Mouse (Mus musculus) intestine, embryonic 16.5 days (tissue): ENCODE results near the gene Bsn. TPM values are rescaled to one million over a fixed set of nuclear protein-coding genes. Genes with fewer than 3 reads are reported as not detected.

ENCODE experiments used
- ATAC-seq: fragments of 200-750 bp; cut with Nextera tagmentation; 2 replicates; pipeline ENCODE4 v1.8.0; 2017; ENCODE audit warnings: moderate TSS enrichment, moderate library complexity
- H3K27ac ChIP-seq: fragments of 300-500 bp; sonication (generic); 2 replicates; pipeline ENCODE4 v1.5.1; 2014; ENCODE audit warnings: mild to moderate bottlenecking, low read length
- H3K27me3 ChIP-seq: fragments of 300-500 bp; sonication (generic); replicated peaks from 2 replicates; pipeline ENCODE4 v1.6.1; 2014; ENCODE audit warnings: low read length, control low read depth, mixed read lengths; ENCODE audit not compliant: control insufficient read depth, insufficient read depth
- H3K36me3 ChIP-seq: fragments of 300-500 bp; sonication (generic); 2 replicates; pipeline ENCODE4 v1.6.1; 2014; ENCODE audit warnings: low read length, control low read depth; ENCODE audit not compliant: control insufficient read depth, insufficient read depth
- H3K4me1 ChIP-seq: fragments of 300-500 bp; sonication (generic); 2 replicates; pipeline ENCODE4 v1.6.1; 2014; ENCODE audit warnings: low read length, control low read depth, mixed read lengths; ENCODE audit not compliant: control insufficient read depth, insufficient read depth
- H3K4me2 ChIP-seq: fragments of 300-500 bp; sonication (generic); 2 replicates; pipeline ENCODE4 v1.6.1; 2014; ENCODE audit warnings: low read depth, low read length, control low read depth
- H3K4me3 ChIP-seq: fragments of 300-500 bp; sonication (generic); 2 replicates; pipeline ENCODE4 v1.5.1; 2014; ENCODE audit warnings: mild to moderate bottlenecking, low read length
- H3K9ac ChIP-seq: fragments of 300-500 bp; sonication (generic); 2 replicates; pipeline ENCODE4 v1.6.1; 2014; ENCODE audit warnings: low read depth, low read length
- H3K9me3 ChIP-seq: fragments of 300-500 bp; sonication (generic); 2 replicates; pipeline ENCODE4 v1.6.1; 2016; ENCODE audit warnings: low read length, control low read depth; ENCODE audit not compliant: control insufficient read depth
- WGBS: fragments of 180-500 bp; shearing (Covaris S2); extraction: QIAGEN DNeasy Blood & Tissue Kit; methylation state at CpG from one replicate; pipeline ENCODE4 v1.1.7; 2014; 5-methylcytosine and 5-hydroxymethylcytosine counted together
- polyA plus RNA-seq: library from polyadenylated mRNA; unstranded; fragments of >200 nt; fragmentation: Nextera tagmentation; extraction: Ambion mirVana; gene quantifications from 2 replicates; pipeline ENCODE4 v1.2.1, GENCODE M21; 2015

Gene Bsn
- polyA plus RNA-seq, 1 experiment from 2014 or later: 5.4 TPM

DNA sequence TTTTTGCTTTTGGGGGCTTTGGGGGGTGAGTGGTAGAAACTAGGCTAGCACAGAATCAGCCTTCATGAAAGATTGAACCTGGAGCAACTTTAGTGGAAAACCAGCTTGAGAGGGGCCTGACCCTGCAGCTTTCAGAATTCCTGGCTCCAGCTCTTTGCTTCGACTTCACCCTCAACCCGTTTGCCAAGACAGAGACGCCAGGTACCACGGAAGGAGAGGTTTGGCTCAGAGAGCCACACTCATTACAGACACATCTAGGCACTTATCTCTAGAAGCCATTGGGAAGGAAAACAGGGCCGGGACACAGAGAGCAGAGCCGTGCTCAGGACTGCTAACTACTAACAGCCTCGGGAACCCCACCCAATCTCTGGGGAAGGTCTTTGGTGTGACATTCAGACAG is 32.3 kb downstream of the Bsn start:
- no peak overlapping the region for H3K4me3 ChIP-seq
- ATAC-seq: no peak
- no peak overlapping the region for H3K9ac ChIP-seq
- no peaks in the 10 kb centered on the region for H3K27me3 ChIP-seq
- no peaks in the 10 kb centered on the region for H3K9me3 ChIP-seq
- H3K36me3 ChIP-seq: no peaks in the 10 kb centered on the region
- H3K27ac ChIP-seq: no peak overlapping the region
- H3K4me1 ChIP-seq: no peaks in the 10 kb centered on the region
- H3K4me2 ChIP-seq: no peak overlapping the region
- 65% methylated on average over 7 of the region's 7 CpGs for WGBS

DNA sequence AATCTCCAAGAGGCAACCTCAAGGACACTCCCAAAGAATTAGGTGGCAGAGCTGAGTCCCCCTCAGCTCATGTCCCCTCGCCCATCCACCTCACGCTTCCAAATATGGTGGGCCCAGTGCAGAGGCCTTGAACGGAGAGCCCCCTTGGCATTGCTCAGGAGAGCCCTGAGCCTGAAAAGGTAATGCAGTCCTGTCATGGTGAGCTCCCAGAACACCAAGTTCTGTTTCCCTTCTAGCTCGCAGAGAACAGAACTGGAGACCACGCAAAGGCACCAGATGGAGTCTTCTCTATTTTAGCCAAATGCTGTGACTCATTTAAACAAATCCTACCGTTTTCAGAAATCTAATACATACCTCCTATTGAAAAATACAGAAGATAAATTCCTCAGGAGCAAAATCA is 32.7 kb downstream of the Bsn start:
- Histone ChIP-seq H3K4me3 (no peak overlapping the region), H3K27me3 (no peaks in the 10 kb centered on the region), H3K36me3 (no peaks in the 10 kb centered on the region), H3K4me1 (no peaks in the 10 kb centered on the region), H3K27ac (no peak overlapping the region), H3K9ac (no peak overlapping the region), H3K4me2 (no peak overlapping the region), H3K9me3 (no peaks in the 10 kb centered on the region)
- WGBS: 86% methylated on average over 6 of the region's 6 CpGs
- ATAC-seq: no peak

GRCm38 (mm10) chr9:108156786-108157185 is 33.4 kb downstream of the Bsn start:
- Histone ChIP-seq H3K9ac (no peak overlapping the region), H3K9me3 (no peaks in the 10 kb centered on the region), H3K4me1 (no peaks in the 10 kb centered on the region), H3K36me3 (no peaks in the 10 kb centered on the region), H3K27me3 (no peaks in the 10 kb centered on the region), H3K4me2 (no peak overlapping the region), H3K4me3 (no peak overlapping the region), H3K27ac (no peak overlapping the region)
- WGBS: 90% methylated on average over 5 of the region's 5 CpGs
- ATAC-seq: no peak

GRCm38 (mm10) chr9:108154814-108155213 is 35.4 kb downstream of the Bsn start:
- Histone ChIP-seq H3K9me3 (no peaks in the 10 kb centered on the region), H3K4me1 (no peaks in the 10 kb centered on the region), H3K4me3 (no peak overlapping the region), H3K4me2 (no peak overlapping the region), H3K36me3 (no peaks in the 10 kb centered on the region), H3K27ac (no peak overlapping the region), H3K9ac (no peak overlapping the region), H3K27me3 (no peaks in the 10 kb centered on the region)
- WGBS: 86% methylated on average over 12 of the region's 12 CpGs
- no peak for ATAC-seq

- no peak overlapping the region for H3K27ac ChIP-seq
- H3K9ac ChIP-seq: no peak overlapping the region
- no peaks in the 10 kb centered on the region for H3K36me3 ChIP-seq
- no peaks in the 10 kb centered on the region for H3K4me1 ChIP-seq
- H3K9me3 ChIP-seq: no peaks in the 10 kb centered on the region
- 78% methylated on average over 12 of the region's 12 CpGs for WGBS
- no peak overlapping the region for H3K4me2 ChIP-seq
- no peaks in the 10 kb centered on the region for H3K27me3 ChIP-seq
- H3K4me3 ChIP-seq: no peak overlapping the region
- ATAC-seq: no peak
Observed at GRCm38 (mm10) chr9:108153516-108154448, 36.4 kb downstream of the Bsn start.

DNA sequence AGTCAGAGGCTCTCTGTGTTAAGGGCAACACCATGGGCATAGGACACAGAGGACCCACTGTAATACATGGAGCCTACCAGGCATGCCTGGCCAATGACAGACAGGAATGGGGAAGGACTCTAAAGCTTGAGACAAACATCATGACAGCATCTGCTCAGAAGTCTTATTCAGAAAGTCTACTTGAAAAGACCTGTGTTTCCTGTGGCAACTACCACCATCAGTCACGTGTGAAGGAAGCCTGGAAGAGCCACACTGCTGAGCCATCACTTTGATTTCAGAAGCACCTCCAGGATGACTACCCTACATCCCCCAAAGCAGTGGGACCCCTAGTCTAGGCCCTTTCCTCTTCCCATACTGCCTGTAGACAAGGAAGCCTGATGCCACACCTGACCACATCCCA is 39.7 kb downstream of the Bsn start:
- no peak overlapping the region for H3K9ac ChIP-seq
- ATAC-seq: no peak
- no peaks in the 10 kb centered on the region for H3K27me3 ChIP-seq
- H3K4me2 ChIP-seq: no peak overlapping the region
- no peak overlapping the region for H3K27ac ChIP-seq
- no peaks in the 10 kb centered on the region for H3K36me3 ChIP-seq
- 52% methylated on average over 1 of the region's 1 CpGs for WGBS
- no peaks in the 10 kb centered on the region for H3K4me1 ChIP-seq
- H3K9me3 ChIP-seq: no peaks in the 10 kb centered on the region
- H3K4me3 ChIP-seq: no peak overlapping the region

- Histone ChIP-seq H3K36me3 (no peaks in the 10 kb centered on the region), H3K9ac (no peak overlapping the region), H3K4me2 (no peak overlapping the region), H3K4me1 (0 out of 2 replicates have a peak, but pooled peaks cover 2% of the 10 kb centered on the region), H3K9me3 (no peaks in the 10 kb centered on the region), H3K27ac (no peak overlapping the region), H3K4me3 (no peak overlapping the region), H3K27me3 (no peaks in the 10 kb centered on the region)
- WGBS: 47% methylated on average over 4 of the region's 4 CpGs
- ATAC-seq: no peak
Observed at GRCm38 (mm10) chr9:108149817-108150216, 40.4 kb downstream of the Bsn start.

- ATAC-seq: no peak
- 82% methylated on average over 5 of the region's 5 CpGs for WGBS
Observed at GRCm38 (mm10) chr9:108147606-108148005, 42.6 kb downstream of the Bsn start.

DNA sequence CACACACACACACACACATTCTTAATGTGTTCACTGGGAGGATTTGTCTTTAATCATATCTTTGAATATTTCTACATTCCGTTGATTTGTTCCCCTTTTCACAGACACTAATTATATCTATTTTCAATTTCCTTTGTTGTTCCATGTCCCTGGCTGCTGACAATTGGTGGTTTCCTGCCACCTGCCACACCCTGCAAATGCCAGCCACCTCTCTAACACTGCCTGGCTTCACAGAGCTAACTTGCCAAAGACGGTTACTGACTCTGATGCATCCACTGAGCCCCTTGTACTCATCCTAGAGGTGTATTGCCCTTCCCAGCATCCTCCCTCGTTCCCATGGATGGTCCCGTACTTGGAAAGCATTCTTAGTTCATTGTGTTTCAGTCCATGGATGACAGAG is 43.7 kb downstream of the Bsn start:
- Histone ChIP-seq H3K36me3 (no peaks in the 10 kb centered on the region), H3K9ac (no peak overlapping the region), H3K4me3 (no peak overlapping the region), H3K4me2 (no peak overlapping the region), H3K27ac (no peak overlapping the region), H3K27me3 (no peaks in the 10 kb centered on the region), H3K4me1 (0 out of 2 replicates have a peak, but pooled peaks cover 4% of the 10 kb centered on the region), H3K9me3 (no peaks in the 10 kb centered on the region)
- no peak for ATAC-seq
- WGBS: 73% methylated on average over 4 of the region's 4 CpGs

More at GRCm38 (mm10) chr9:108147606-108148005, 42.6 kb downstream of the Bsn start:
- no peaks in the 10 kb centered on the region for H3K27me3 ChIP-seq
- no peak overlapping the region for H3K27ac ChIP-seq
- no peak overlapping the region for H3K9ac ChIP-seq
- H3K4me3 ChIP-seq: no peak overlapping the region
- H3K4me2 ChIP-seq: no peak overlapping the region
- no peaks in the 10 kb centered on the region for H3K36me3 ChIP-seq
- 0 out of 2 replicates have a peak, but pooled peaks cover 4% of the 10 kb centered on the region for H3K4me1 ChIP-seq
- H3K9me3 ChIP-seq: no peaks in the 10 kb centered on the region
